Mouse (Mus musculus) E14TG2a.4 (cell line): ENCODE data around the gene Wnt5b.

Experiments
- CTCF ChIP-seq: conservative IDR thresholded peaks from 2 replicates; pipeline ENCODE4 v1.5.1; 2014; ENCODE audit warnings: low read length
- NANOG ChIP-seq: IDR thresholded peaks from 2 replicates; pipeline ENCODE4 v1.6.1; 2014; ENCODE audit warnings: borderline replicate concordance, low read length, mixed read lengths

DNA sequence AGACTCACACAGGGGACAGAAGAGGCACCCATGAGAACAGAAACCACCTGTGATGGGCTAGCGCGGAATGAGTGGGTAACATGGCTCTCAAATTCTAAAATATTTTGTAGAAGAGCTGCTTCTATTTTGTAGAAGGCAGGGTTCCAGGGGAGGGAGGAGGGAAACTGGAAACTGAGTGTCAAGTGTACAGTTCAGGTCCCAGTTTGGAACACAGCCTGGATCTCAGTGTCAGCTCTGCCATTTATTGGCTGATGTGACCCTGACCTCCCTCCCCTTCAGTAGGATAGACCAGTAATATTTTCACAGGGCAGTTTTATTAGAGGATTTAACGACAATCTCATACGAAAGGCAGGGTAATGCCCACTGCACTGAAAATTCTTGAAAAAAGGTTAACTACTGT, 32.6 kb upstream of the Wnt5b start:
- TF ChIP-seq CTCF (no peak), NANOG (no peak)
